Mouse (Mus musculus): ENCODE measurements around the gene Necab2. TPM values are rescaled to one million over a fixed set of nuclear protein-coding genes. Genes with fewer than 3 reads are reported as not detected.

Necab2 gene
- total and polyA plus RNA-seq, 2 experiments from 2014 or later = 61.5 to 70.9 TPM

- Histone ChIP-seq H3K27ac (no peak overlapping the region), H3K4me3 (ENCODE audit: low read length) (no peak overlapping the region), H3K27me3 (ENCODE audit: insufficient read depth, low read length) (no peaks in the 10 kb centered on the region), H3K4me1 (ENCODE audit: insufficient read depth, low read length) (peaks cover 3% of the 10 kb centered on the region; the same call in 1 of the 2 replicates), H3K4me2 (ENCODE audit: low read depth, low read length) (no peak overlapping the region), H3K36me3 (ENCODE audit: insufficient read depth, low read length) (no peaks in the 10 kb centered on the region), H3K9me3 (ENCODE audit: low read length) (no peaks in the 10 kb centered on the region), H3K9ac (replicated peaks; ENCODE audit: low read length) (no peak overlapping the region)
- DNase-seq (ENCODE audit: low spot score) (no peak), ATAC-seq (no peak)
- TF ChIP-seq CTCF (IDR thresholded peaks at IDR 0.05; ENCODE audit: low read depth) = no peak
- 84% methylated on average over 7 of the region's 7 CpGs for WGBS
Observed at GRCm38 (mm10) chr8:119430690-119431089, 15.8 kb upstream of the Necab2 start.

DNA sequence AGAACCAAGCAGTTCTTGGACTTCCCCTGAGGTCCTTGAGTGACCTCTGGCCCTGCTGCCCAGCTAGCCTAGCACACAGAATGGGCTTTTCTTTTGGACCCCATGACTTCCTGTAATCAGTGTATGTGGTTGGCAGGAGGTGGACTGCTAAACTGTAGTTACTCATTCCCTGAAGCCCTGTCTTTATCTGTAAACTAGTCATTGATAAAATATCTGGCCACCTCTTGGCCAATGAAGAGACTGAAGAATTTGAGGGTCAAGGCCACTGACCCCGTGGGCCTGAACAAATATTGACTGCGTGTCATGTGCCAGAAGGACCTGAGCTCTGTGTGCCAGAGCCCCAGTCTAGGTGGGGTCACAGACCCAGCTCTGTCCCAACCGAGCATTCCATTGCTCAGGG, 14.1 kb upstream of the Necab2 start:
- H3K4me3 ChIP-seq (ENCODE audit: low read length) = no peak overlapping the region
- H3K4me1 ChIP-seq (ENCODE audit: insufficient read depth, low read length) = peaks cover 3% of the 10 kb centered on the region; the same call in 1 of the 2 replicates
- no peak for TF ChIP-seq CTCF (IDR thresholded peaks at IDR 0.05; ENCODE audit: low read depth)
- WGBS = 62% methylated on average over 3 of the region's 3 CpGs
- DNase-seq (ENCODE audit: low spot score) (no peak), ATAC-seq (no peak)
- no peaks in the 10 kb centered on the region for H3K36me3 ChIP-seq (ENCODE audit: insufficient read depth, low read length)
- no peak overlapping the region for H3K4me2 ChIP-seq (ENCODE audit: low read depth, low read length)
- H3K9me3 ChIP-seq (ENCODE audit: low read length) = no peaks in the 10 kb centered on the region
- H3K9ac ChIP-seq (replicated peaks; ENCODE audit: low read length) = no peak overlapping the region
- H3K27me3 ChIP-seq (ENCODE audit: insufficient read depth, low read length) = no peaks in the 10 kb centered on the region
- no peak overlapping the region for H3K27ac ChIP-seq

- ATAC-seq (no peak), DNase-seq (ENCODE audit: low spot score) (no peak)
- no peak for TF ChIP-seq CTCF (IDR thresholded peaks at IDR 0.05; ENCODE audit: low read depth)
- Histone ChIP-seq H3K4me2 (ENCODE audit: low read depth, low read length) (no peak within 1 kb of the TSS), H3K9me3 (ENCODE audit: low read length) (no peaks in the 10 kb centered on the region), H3K4me3 (ENCODE audit: low read length) (no peak within 1 kb of the TSS), H3K36me3 (ENCODE audit: insufficient read depth, low read length) (no peaks in the 10 kb centered on the region), H3K4me1 (ENCODE audit: insufficient read depth, low read length) (no peaks in the 10 kb centered on the region), H3K9ac (replicated peaks; ENCODE audit: low read length) (no peak within 1 kb of the TSS), H3K27ac (no peak within 1 kb of the TSS), H3K27me3 (ENCODE audit: insufficient read depth, low read length) (no peaks in the 10 kb centered on the region)
- WGBS = 91% methylated on average over 13 of the region's 13 CpGs
Observed at GRCm38 (mm10) chr8:119433582-119434174, 12.8 kb upstream of the Necab2 start, which contains the start of gene Osgin1. Gene Osgin1 (plus strand): TSS chr8:119434124.

GRCm38 (mm10) chr8:119434569-119434968, 11.9 kb upstream of the Necab2 start:
- Histone ChIP-seq H3K4me3 (ENCODE audit: low read length) (no peak overlapping the region), H3K9me3 (ENCODE audit: low read length) (no peaks in the 10 kb centered on the region), H3K9ac (replicated peaks; ENCODE audit: low read length) (no peak overlapping the region), H3K36me3 (ENCODE audit: insufficient read depth, low read length) (no peaks in the 10 kb centered on the region), H3K27ac (no peak overlapping the region), H3K27me3 (ENCODE audit: insufficient read depth, low read length) (no peaks in the 10 kb centered on the region), H3K4me2 (ENCODE audit: low read depth, low read length) (no peak overlapping the region), H3K4me1 (ENCODE audit: insufficient read depth, low read length) (no peaks in the 10 kb centered on the region)
- no peak for DNase-seq (ENCODE audit: low spot score)
- 87% methylated on average over 6 of the region's 6 CpGs for WGBS
- no peak for ATAC-seq
- no peak for TF ChIP-seq CTCF (IDR thresholded peaks at IDR 0.05; ENCODE audit: low read depth)

GRCm38 (mm10) chr8:119435527-119435926, 11.0 kb upstream of the Necab2 start:
- Histone ChIP-seq H3K9me3 (ENCODE audit: low read length) (no peaks in the 10 kb centered on the region), H3K4me1 (ENCODE audit: insufficient read depth, low read length) (peaks cover 4% of the 10 kb centered on the region; the same call in 1 of the 2 replicates), H3K36me3 (ENCODE audit: insufficient read depth, low read length) (no peaks in the 10 kb centered on the region), H3K27me3 (ENCODE audit: insufficient read depth, low read length) (no peaks in the 10 kb centered on the region), H3K4me2 (ENCODE audit: low read depth, low read length) (no peak overlapping the region), H3K27ac (no peak overlapping the region), H3K4me3 (ENCODE audit: low read length) (no peak overlapping the region), H3K9ac (replicated peaks; ENCODE audit: low read length) (no peak overlapping the region)
- ATAC-seq (no peak), DNase-seq (ENCODE audit: low spot score) (no peak)
- TF ChIP-seq CTCF (IDR thresholded peaks at IDR 0.05; ENCODE audit: low read depth) = no peak
- 76% methylated on average over 7 of the region's 7 CpGs for WGBS

GRCm38 (mm10) chr8:119436331-119436730, 10.2 kb upstream of the Necab2 start:
- Histone ChIP-seq H3K4me2 (ENCODE audit: low read depth, low read length) (no peak overlapping the region), H3K27ac (no peak overlapping the region), H3K9ac (replicated peaks; ENCODE audit: low read length) (no peak overlapping the region), H3K4me3 (ENCODE audit: low read length) (no peak overlapping the region), H3K4me1 (ENCODE audit: insufficient read depth, low read length) (peaks cover 4% of the 10 kb centered on the region; the same call in 1 of the 2 replicates), H3K27me3 (ENCODE audit: insufficient read depth, low read length) (no peaks in the 10 kb centered on the region), H3K9me3 (ENCODE audit: low read length) (no peaks in the 10 kb centered on the region), H3K36me3 (ENCODE audit: insufficient read depth, low read length) (no peaks in the 10 kb centered on the region)
- 85% methylated on average over 10 of the region's 10 CpGs for WGBS
- DNase-seq (ENCODE audit: low spot score) (no peak), ATAC-seq (no peak)
- no peak for TF ChIP-seq CTCF (IDR thresholded peaks at IDR 0.05; ENCODE audit: low read depth)

DNA sequence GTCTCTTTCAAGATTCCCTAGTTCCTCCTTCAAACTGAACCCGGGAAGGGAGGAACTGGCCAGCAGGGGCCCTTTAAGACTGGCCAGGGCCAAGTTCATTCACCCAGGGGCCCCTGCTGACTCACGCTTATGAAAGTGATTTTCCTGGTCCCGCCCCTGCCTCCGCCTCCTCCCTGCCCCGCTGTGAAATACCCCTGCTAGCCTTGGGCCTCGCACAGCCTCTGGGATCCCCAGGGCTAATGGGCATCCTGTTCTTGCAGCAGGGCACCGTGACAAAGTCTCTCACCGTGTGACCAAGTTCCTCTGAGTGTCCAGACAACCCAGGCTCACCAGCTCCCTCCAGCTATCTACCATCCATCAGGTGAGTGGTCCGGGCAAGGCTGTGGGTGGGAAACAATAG, 9.6 kb upstream of the Necab2 start:
- no peak for ATAC-seq

More for the DNA sequence above, 9.6 kb upstream of the Necab2 start:
- DNase-seq (ENCODE audit: low spot score) = no peak
- Histone ChIP-seq H3K4me1 (ENCODE audit: insufficient read depth, low read length) (peaks cover 4% of the 10 kb centered on the region; the same call in 1 of the 2 replicates), H3K9ac (replicated peaks; ENCODE audit: low read length) (no peak overlapping the region), H3K9me3 (ENCODE audit: low read length) (no peaks in the 10 kb centered on the region), H3K4me3 (ENCODE audit: low read length) (no peak overlapping the region), H3K27me3 (ENCODE audit: insufficient read depth, low read length) (no peaks in the 10 kb centered on the region), H3K4me2 (ENCODE audit: low read depth, low read length) (no peak overlapping the region), H3K27ac (no peak overlapping the region), H3K36me3 (ENCODE audit: insufficient read depth, low read length) (no peaks in the 10 kb centered on the region)
- 12% methylated on average over 9 of the region's 9 CpGs for WGBS
- TF ChIP-seq CTCF (IDR thresholded peaks at IDR 0.05; ENCODE audit: low read depth) = no peak

All from hindbrain, postnatal 0 days (tissue).